Mouse (Mus musculus) activated CD4-positive, CD25-positive, alpha-beta regulatory T cell, adult 9 weeks (primary cell): Measurements from ENCODE around the gene Med7. TPM values are rescaled to one million over a fixed set of nuclear protein-coding genes. Genes with fewer than 3 reads are reported as not detected.

ENCODE experiments used
- polyA plus RNA-seq: library from polyadenylated mRNA; unstranded; fragments of 100-300 nt; shearing (Covaris generic); gene quantifications from one replicate; pipeline ENCODE4 v1.2.1, GENCODE M21; 2017

The Med7 gene
- polyA plus RNA-seq = 67.4 TPM

DNA sequence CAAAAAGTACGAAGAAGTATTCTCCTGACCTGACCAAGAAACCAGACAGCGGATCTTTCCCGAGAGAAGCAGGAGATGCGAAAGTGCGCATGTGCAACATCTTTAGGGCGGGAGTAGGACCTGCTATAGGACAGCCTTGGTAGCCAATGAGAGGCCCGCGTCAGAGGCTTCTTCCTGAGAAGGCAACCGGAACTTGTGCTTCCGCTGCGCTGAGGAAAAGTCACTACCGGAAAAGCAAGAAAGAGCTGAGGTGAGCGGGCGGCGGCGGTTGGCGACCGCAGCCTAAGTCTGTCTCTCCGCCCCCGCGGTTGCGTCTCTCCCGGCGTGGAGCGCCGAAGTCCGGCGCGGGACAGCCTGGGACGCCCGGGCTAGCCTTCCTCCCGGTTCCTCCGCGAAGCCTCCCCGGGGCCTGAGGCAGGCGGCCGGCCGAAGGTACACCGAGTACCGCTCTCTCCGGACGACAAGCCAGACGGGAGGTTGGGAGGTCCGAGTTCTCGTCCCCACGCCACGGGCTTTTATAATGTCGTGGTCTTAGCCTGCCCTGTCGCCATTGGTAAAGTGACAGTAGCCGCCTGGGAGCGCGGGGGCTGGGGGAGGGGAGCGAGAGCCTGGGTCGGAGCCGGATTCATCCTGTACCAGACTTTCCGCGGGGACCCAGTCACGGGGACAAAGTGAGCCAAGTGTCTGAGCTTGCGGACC is at the start of gene Med7:
Gene Med7, plus strand, starts transcription at position 166 of the 699 bp plus-strand sequence.

DNA sequence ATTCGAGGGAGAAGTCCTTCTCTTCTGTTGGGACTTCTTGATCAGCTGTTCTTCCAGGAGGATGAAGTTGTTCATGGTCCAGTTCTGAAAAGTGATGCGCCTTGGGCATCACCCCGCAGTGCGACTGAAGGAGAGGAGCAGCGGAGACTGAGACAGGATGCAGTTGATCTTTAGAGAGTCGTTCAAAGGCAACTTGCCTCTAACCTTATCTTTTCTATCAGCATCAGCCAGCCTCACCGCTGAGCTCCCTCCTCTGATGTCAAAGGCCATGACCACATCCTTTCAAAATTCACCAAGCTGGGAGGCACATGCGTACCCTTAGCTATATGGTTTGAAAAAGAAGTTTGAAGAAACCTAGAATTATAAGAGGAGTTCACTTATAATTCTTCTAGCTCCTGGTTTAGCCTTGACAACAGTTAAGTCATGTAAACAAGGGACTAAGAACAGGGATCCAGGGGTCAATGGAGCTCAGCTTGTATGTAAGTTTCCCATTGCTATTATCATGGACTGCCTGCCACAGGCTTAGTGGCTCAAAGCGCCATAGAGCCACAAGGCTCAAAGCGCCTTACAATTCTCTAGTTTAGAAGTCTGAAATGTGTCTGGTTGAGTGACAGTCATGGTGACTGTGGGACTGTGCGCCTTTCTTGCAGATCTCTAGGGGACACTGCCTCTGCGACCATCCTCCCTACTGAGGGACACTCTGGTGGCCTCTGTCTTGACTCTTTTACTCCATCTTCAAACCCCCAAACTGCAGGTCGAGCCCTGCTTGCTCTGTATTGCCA is 47.2 kb upstream of the Med7 start, which contains the start of gene Itk:
Gene Itk, minus strand, starts transcription at position 180 of the 782 bp plus-strand sequence.

DNA sequence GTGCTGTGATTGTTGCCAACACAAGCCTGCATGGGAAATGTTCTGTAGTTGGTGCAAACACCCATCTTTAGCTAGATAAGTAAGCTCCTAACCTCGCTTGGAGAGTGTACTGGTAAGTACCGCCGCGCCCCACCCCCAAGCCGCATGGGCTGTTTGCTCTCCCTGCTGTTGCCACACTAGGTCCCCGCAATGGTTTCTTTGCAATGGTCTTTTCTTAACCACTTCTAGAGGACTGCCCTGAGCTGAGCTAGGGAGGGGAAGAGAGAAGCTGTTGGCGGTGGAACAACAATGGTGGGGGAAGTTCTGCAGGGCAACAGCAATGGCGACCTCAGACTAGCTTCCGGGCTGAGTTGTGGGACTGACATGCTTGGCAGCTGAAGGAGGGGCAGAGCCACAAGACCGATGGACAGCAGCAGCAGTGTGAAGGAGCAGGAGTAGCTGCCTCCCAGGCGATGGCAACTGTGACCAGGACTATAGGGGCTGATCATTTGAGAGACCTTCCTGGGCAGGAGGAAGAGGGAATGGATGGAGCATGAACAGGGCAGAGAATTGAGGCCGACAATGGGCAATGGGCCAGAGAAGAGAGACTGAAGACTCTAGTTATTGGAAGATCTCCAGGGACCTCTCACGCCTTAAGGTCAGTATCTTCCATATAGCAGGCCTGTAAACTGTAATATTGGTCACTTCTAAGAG is 40.4 kb upstream of the Med7 start, which contains the start of gene Fam71b:
Gene Fam71b, plus strand, starts transcription at position 393 of the 693 bp plus-strand sequence.

DNA sequence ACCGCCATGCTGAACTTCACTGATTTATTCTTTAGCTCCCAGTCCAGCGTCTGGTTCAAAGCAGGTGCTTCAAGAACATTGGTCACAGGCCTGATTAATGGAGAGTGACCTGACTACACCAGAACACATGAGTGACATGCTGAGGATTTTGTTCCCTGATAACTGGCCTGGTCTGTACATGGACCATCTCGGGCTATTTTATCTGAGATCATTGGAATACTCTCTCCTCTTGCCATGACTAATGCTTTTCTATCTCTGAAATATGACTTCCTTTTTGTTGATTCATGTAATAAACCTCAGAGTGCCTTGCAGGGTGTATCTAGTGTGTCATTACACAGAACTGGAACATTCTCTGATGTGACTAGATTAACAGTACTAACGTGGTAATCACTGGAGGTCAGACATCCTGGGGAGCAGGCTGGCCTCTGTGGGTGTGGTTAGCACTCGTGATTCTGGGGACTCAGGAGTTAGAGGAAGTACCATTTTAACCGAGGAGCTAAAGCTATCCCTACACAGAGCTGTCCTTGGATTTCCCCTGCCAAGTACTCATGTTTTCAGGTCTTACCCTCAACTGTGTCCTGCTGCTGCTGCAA is 17.8 kb downstream of the Med7 start, which contains the start of gene Havcr2:
Gene Havcr2, plus strand, starts transcription at position 483 of the 593 bp plus-strand sequence.

Other genes starting within 250 kb of the Med7 start
- 0.87 TPM for gene Fndc9, start 201.4 kb upstream of the Med7 start, polyA plus RNA-seq
- gene Cyfip2, start 124.1 kb upstream of the Med7 start, polyA plus RNA-seq = 189 TPM
- gene Itk, start 47.4 kb upstream of the Med7 start, polyA plus RNA-seq = 285 TPM
- 1.8 TPM for gene Fam71b, start 40.4 kb upstream of the Med7 start, polyA plus RNA-seq
- gene Havcr2, start 18.0 kb downstream of the Med7 start, polyA plus RNA-seq = 3.3 TPM
- gene Gm12169, start 87.3 kb downstream of the Med7 start, polyA plus RNA-seq = 1.7 TPM
- not detected for gene BC053393, start 134.6 kb downstream of the Med7 start, polyA plus RNA-seq
- not detected for gene Dppa1, start 192.3 kb downstream of the Med7 start, polyA plus RNA-seq